Mouse (Mus musculus) kidney, embryonic 16.5 days (tissue): Measurements from ENCODE around the gene Qsox1. TPM values are rescaled to one million over a fixed set of nuclear protein-coding genes. Genes with fewer than 3 reads are reported as not detected.

ENCODE experiments used
- ATAC-seq: fragments of 200-750 bp; cut with Nextera tagmentation; 2 replicates; pipeline ENCODE4 v1.8.0; 2017; ENCODE audit warnings: moderate TSS enrichment; ENCODE audit not compliant: low FRiP score, low TSS enrichment
- H3K27ac ChIP-seq: fragments of 300-500 bp; sonication (generic); 2 replicates; pipeline ENCODE4 v1.5.1; 2014; ENCODE audit warnings: low read length
- H3K27me3 ChIP-seq: fragments of 300-500 bp; sonication (generic); 2 replicates; pipeline ENCODE4 v1.6.1; 2014; ENCODE audit warnings: low read length, control low read depth, mixed read lengths; ENCODE audit not compliant: insufficient read depth
- H3K36me3 ChIP-seq: fragments of 300-500 bp; sonication (generic); 2 replicates; pipeline ENCODE4 v1.6.1; 2014; ENCODE audit warnings: low read length, control low read depth, mixed read lengths; ENCODE audit not compliant: insufficient read depth
- H3K4me1 ChIP-seq: fragments of 300-500 bp; sonication (generic); 2 replicates; pipeline ENCODE4 v1.6.1; 2014; ENCODE audit warnings: low read length, control low read depth, mixed read lengths; ENCODE audit not compliant: insufficient read depth
- H3K4me2 ChIP-seq: fragments of 300-500 bp; sonication (generic); replicated peaks from 2 replicates; pipeline ENCODE4 v1.6.1; 2014; ENCODE audit warnings: low read depth, low read length
- H3K4me3 ChIP-seq: fragments of 300-500 bp; sonication (generic); 2 replicates; pipeline ENCODE4 v1.5.1; 2014; ENCODE audit warnings: mild to moderate bottlenecking, low read length
- H3K9ac ChIP-seq: fragments of 300-500 bp; sonication (generic); replicated peaks from 2 replicates; pipeline ENCODE4 v1.6.1; 2014; ENCODE audit warnings: low read length
- H3K9me3 ChIP-seq: fragments of 300-500 bp; sonication (generic); 2 replicates; pipeline ENCODE4 v1.6.1; 2016; ENCODE audit warnings: low read length, control low read depth
- WGBS: fragments of 180-500 bp; shearing (Covaris S2); extraction: QIAGEN DNeasy Blood & Tissue Kit; methylation state at CpG from one replicate; pipeline ENCODE4 v1.1.7; 2014; 5-methylcytosine and 5-hydroxymethylcytosine counted together
- polyA plus RNA-seq: library from polyadenylated mRNA; unstranded; fragments of >200 nt; fragmentation: Nextera tagmentation; extraction: Ambion mirVana; gene quantifications from 2 replicates; pipeline ENCODE4 v1.2.1, GENCODE M21; 2015

Qsox1 gene
- polyA plus RNA-seq, 1 experiment from 2014 or later = 34.0 TPM

GRCm38 (mm10) chr1:155827703-155828295 lies 15.1 kb upstream of the Qsox1 start:
- H3K27me3 ChIP-seq = no peaks in the 10 kb centered on the region
- no peak overlapping the region for H3K4me3 ChIP-seq
- H3K4me1 ChIP-seq = peaks cover 10% of the 10 kb centered on the region
- H3K4me2 ChIP-seq = no peak overlapping the region
- no peaks in the 10 kb centered on the region for H3K36me3 ChIP-seq
- ATAC-seq = peak; percentile 87
- H3K9me3 ChIP-seq = no peaks in the 10 kb centered on the region
- 30% methylated on average over 8 of the region's 8 CpGs for WGBS
- peak overlapping the region; percentile 35 for H3K27ac ChIP-seq
- no peak overlapping the region for H3K9ac ChIP-seq

GRCm38 (mm10) chr1:155826803-155827395 lies 14.2 kb upstream of the Qsox1 start:
- no peaks in the 10 kb centered on the region for H3K36me3 ChIP-seq
- no peaks in the 10 kb centered on the region for H3K9me3 ChIP-seq
- 16% methylated on average over 5 of the region's 5 CpGs for WGBS
- ATAC-seq = peak; percentile 84
- no peak overlapping the region for H3K4me2 ChIP-seq
- H3K27ac ChIP-seq = peak overlapping the region; percentile 35
- H3K4me1 ChIP-seq = peaks cover 10% of the 10 kb centered on the region
- no peaks in the 10 kb centered on the region for H3K27me3 ChIP-seq
- no peak overlapping the region for H3K4me3 ChIP-seq
- H3K9ac ChIP-seq = no peak overlapping the region

GRCm38 (mm10) chr1:155825940-155826716 lies 13.4 kb upstream of the Qsox1 start:
- no peaks in the 10 kb centered on the region for H3K27me3 ChIP-seq
- H3K36me3 ChIP-seq = no peaks in the 10 kb centered on the region
- H3K4me2 ChIP-seq = no peak overlapping the region
- H3K9me3 ChIP-seq = no peaks in the 10 kb centered on the region
- 78% methylated on average over 4 of the region's 4 CpGs for WGBS
- H3K27ac ChIP-seq = 0 out of 2 replicates have a peak overlapping the region, but pooled peaks have one; percentile 3
- H3K4me1 ChIP-seq = peaks cover 10% of the 10 kb centered on the region
- ATAC-seq = no peak
- H3K4me3 ChIP-seq = no peak overlapping the region
- no peak overlapping the region for H3K9ac ChIP-seq

- Histone ChIP-seq H3K4me3 (no peak overlapping the region), H3K27me3 (no peaks in the 10 kb centered on the region), H3K4me2 (no peak overlapping the region), H3K9ac (no peak overlapping the region), H3K36me3 (no peaks in the 10 kb centered on the region), H3K9me3 (no peaks in the 10 kb centered on the region), H3K27ac (no peak overlapping the region), H3K4me1 (no peaks in the 10 kb centered on the region)
- no peak for ATAC-seq
- 86% methylated on average over 5 of the region's 5 CpGs for WGBS
Measured at GRCm38 (mm10) chr1:155820646-155821045, 8.0 kb upstream of the Qsox1 start.

- Histone ChIP-seq H3K4me3 (no peak overlapping the region), H3K36me3 (no peaks in the 10 kb centered on the region), H3K4me1 (peaks cover 9% of the 10 kb centered on the region), H3K27ac (no peak overlapping the region), H3K9me3 (no peaks in the 10 kb centered on the region), H3K9ac (no peak overlapping the region), H3K4me2 (no peak overlapping the region), H3K27me3 (no peaks in the 10 kb centered on the region)
- ATAC-seq = no peak
- 57% methylated on average over 2 of the region's 2 CpGs for WGBS
Measured at GRCm38 (mm10) chr1:155816167-155816566, 3.5 kb upstream of the Qsox1 start.

- ATAC-seq = no peak
- Histone ChIP-seq H3K4me3 (peak overlapping the region; percentile 76), H3K4me2 (peak overlapping the region; percentile 67), H3K27me3 (no peaks in the 10 kb centered on the region), H3K9me3 (no peaks in the 10 kb centered on the region), H3K4me1 (peaks cover 17% of the 10 kb centered on the region), H3K27ac (peak overlapping the region; percentile 73; the same call in 1 of the 2 replicates), H3K36me3 (no peaks in the 10 kb centered on the region), H3K9ac (peak overlapping the region; percentile 76)
- 3% methylated on average over 22 of the region's 22 CpGs for WGBS
Measured at GRCm38 (mm10) chr1:155811995-155812580, 601 bp downstream of the Qsox1 start.

GRCm38 (mm10) chr1:155810616-155811015 lies 2.1 kb downstream of the Qsox1 start:
- WGBS = 47% methylated on average over 7 of the region's 7 CpGs
- no peak for ATAC-seq
- H3K9ac ChIP-seq = no peak overlapping the region

GRCm38 (mm10) chr1:155809706-155810442 lies 2.8 kb downstream of the Qsox1 start:
- H3K9me3 ChIP-seq = no peaks in the 10 kb centered on the region
- peaks cover 17% of the 10 kb centered on the region for H3K4me1 ChIP-seq
- no peak overlapping the region for H3K4me2 ChIP-seq
- H3K27me3 ChIP-seq = no peaks in the 10 kb centered on the region
- H3K9ac ChIP-seq = no peak overlapping the region
- no peak overlapping the region for H3K27ac ChIP-seq
- WGBS = 63% methylated on average over 10 of the region's 10 CpGs
- H3K36me3 ChIP-seq = no peaks in the 10 kb centered on the region
- no peak for ATAC-seq
- H3K4me3 ChIP-seq = no peak overlapping the region

More at GRCm38 (mm10) chr1:155810616-155811015, 2.1 kb downstream of the Qsox1 start:
- Histone ChIP-seq H3K4me3 (no peak overlapping the region), H3K27me3 (no peaks in the 10 kb centered on the region), H3K4me1 (peaks cover 17% of the 10 kb centered on the region), H3K36me3 (no peaks in the 10 kb centered on the region), H3K27ac (no peak overlapping the region), H3K9me3 (no peaks in the 10 kb centered on the region), H3K4me2 (no peak overlapping the region)

- H3K27ac ChIP-seq = no peak overlapping the region
- no peaks in the 10 kb centered on the region for H3K9me3 ChIP-seq
- H3K27me3 ChIP-seq = no peaks in the 10 kb centered on the region
- ATAC-seq = no peak
- 98% methylated on average over 4 of the region's 4 CpGs for WGBS
- peaks cover under 1% of the 10 kb centered on the region; the same call in 1 of the 2 replicates for H3K36me3 ChIP-seq
- no peak overlapping the region for H3K4me3 ChIP-seq
- H3K4me2 ChIP-seq = no peak overlapping the region
- H3K4me1 ChIP-seq = peaks cover 17% of the 10 kb centered on the region
- no peak overlapping the region for H3K9ac ChIP-seq
Measured at GRCm38 (mm10) chr1:155808261-155808660, 4.4 kb downstream of the Qsox1 start.
